Mouse (Mus musculus) embryonic facial prominence, embryonic 14.5 days (tissue): ENCODE results near the gene Muc4. TPM values are rescaled to one million over a fixed set of nuclear protein-coding genes. Genes with fewer than 3 reads are reported as not detected.

Experiments used
- ATAC-seq: fragments of 200-750 bp; cut with Nextera tagmentation; 2 replicates; pipeline ENCODE4 v1.8.0; 2017; ENCODE audit warnings: low read depth, moderate number of reproducible peaks, moderate TSS enrichment
- DNase-seq: peaks from one replicate; pipeline ENCODE4 v3.0.0-alpha.2; 2015; ENCODE audit warnings: low spot score
- H3K27ac ChIP-seq: fragments of 300-500 bp; sonication (generic); replicated peaks from 2 replicates; pipeline ENCODE4 v1.5.1; 2014; ENCODE audit warnings: low read depth, mild to moderate bottlenecking, low read length, moderate library complexity
- H3K27me3 ChIP-seq: fragments of 300-500 bp; sonication (generic); replicated peaks from 2 replicates; pipeline ENCODE4 v1.6.1; 2014; ENCODE audit warnings: low read length; ENCODE audit not compliant: control insufficient read depth, insufficient read depth
- H3K36me3 ChIP-seq: fragments of 300-500 bp; sonication (generic); 2 replicates; pipeline ENCODE4 v1.6.1; 2014; ENCODE audit warnings: low read length, mixed read lengths; ENCODE audit not compliant: control insufficient read depth, insufficient read depth
- H3K4me1 ChIP-seq: fragments of 300-500 bp; sonication (generic); 2 replicates; pipeline ENCODE4 v1.6.1; 2014; ENCODE audit warnings: antibody characterized with exemption, low read length; ENCODE audit not compliant: control insufficient read depth, insufficient read depth
- H3K4me2 ChIP-seq: fragments of 300-500 bp; sonication (generic); 2 replicates; pipeline ENCODE4 v1.6.1; 2014; ENCODE audit warnings: low read depth, mild to moderate bottlenecking, low read length, moderate library complexity, mixed read lengths
- H3K4me3 ChIP-seq: fragments of 300-500 bp; sonication (generic); 2 replicates; pipeline ENCODE4 v1.5.1; 2014; ENCODE audit warnings: low read depth, mild to moderate bottlenecking, low read length
- H3K9ac ChIP-seq: fragments of 300-500 bp; sonication (generic); 2 replicates; pipeline ENCODE4 v1.6.1; 2014; ENCODE audit warnings: low read depth, mild to moderate bottlenecking, low read length, moderate library complexity, mixed read lengths
- H3K9me3 ChIP-seq: fragments of 300-500 bp; sonication (generic); 2 replicates; pipeline ENCODE4 v1.6.1; 2016; ENCODE audit warnings: low read length; ENCODE audit not compliant: control insufficient read depth
- WGBS: fragments of 180-500 bp; shearing (Covaris S2); extraction: QIAGEN DNeasy Blood & Tissue Kit; methylation state at CpG from one replicate; pipeline ENCODE4 v1.1.7; 2014; 5-methylcytosine and 5-hydroxymethylcytosine counted together
- polyA plus RNA-seq: library from polyadenylated mRNA; unstranded; fragments of >200 nt; fragmentation: Nextera tagmentation; extraction: Ambion mirVana; gene quantifications from 2 replicates; pipeline ENCODE4 v1.2.1, GENCODE M21; 2014

The Muc4 gene
- polyA plus RNA-seq, 1 experiment from 2014 or later = 1.6 TPM

DNA sequence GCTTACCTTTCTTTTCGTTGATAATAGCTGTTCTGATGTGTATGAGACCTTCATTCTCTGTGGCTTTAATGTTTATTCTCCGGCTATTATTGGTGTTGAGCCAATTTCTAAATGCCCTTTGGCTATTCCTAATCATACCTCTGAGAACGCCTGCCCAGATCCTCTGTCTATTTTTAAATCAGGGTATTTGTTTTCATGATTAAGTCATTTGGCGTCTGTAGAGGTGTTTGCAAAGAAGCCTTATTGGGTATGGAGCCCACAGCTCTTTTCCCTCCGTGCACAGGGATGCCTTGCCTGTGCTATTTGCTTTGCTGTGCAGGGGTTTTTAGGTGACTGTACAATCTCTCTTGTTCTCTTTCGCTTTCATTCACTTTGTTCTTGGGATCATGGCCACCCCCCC, 22.1 kb upstream of the Muc4 start:
- Histone ChIP-seq H3K9ac (no peak overlapping the region), H3K36me3 (no peaks in the 10 kb centered on the region), H3K27me3 (no peaks in the 10 kb centered on the region), H3K27ac (no peak overlapping the region), H3K4me1 (peaks cover 4% of the 10 kb centered on the region; the same call in 1 of the 2 replicates), H3K4me3 (no peak overlapping the region), H3K9me3 (no peaks in the 10 kb centered on the region), H3K4me2 (no peak overlapping the region)
- WGBS = 49% methylated on average over 6 of the region's 6 CpGs
- DNase-seq (no peak), ATAC-seq (no peak)

GRCm38 (mm10) chr16:32715364-32715763, 20.3 kb upstream of the Muc4 start:
- H3K4me3 ChIP-seq = no peak overlapping the region
- peaks cover 4% of the 10 kb centered on the region; the same call in 1 of the 2 replicates for H3K4me1 ChIP-seq
- WGBS = 24% methylated on average over 13 of the region's 13 CpGs
- H3K9me3 ChIP-seq = no peaks in the 10 kb centered on the region
- no peak overlapping the region for H3K9ac ChIP-seq
- H3K4me2 ChIP-seq = no peak overlapping the region
- H3K27ac ChIP-seq = no peak overlapping the region
- H3K27me3 ChIP-seq = no peaks in the 10 kb centered on the region
- H3K36me3 ChIP-seq = no peaks in the 10 kb centered on the region
- no peak for ATAC-seq
- DNase-seq = peak; percentile 26

DNA sequence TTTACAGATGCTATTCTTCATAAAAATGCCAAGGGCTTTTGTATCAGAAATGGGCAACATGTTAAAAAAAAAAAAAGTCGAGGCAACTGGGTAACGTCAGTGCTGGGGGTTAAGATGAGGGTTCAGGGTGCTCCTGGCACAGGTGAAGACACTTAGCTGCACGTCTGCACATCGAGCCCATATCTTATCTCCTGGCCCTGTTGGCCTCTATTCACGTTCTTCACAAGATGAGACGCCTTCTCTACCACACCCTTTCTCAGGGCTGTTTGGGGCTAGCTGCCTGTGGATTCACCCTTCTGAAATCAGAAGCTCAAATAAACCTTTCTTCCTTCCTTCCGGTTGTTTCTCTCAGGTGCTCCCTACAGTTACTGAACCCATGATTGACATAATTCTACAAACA, 12.5 kb upstream of the Muc4 start:
- 82% methylated on average over 7 of the region's 7 CpGs for WGBS
- DNase-seq = no peak
- no peak overlapping the region for H3K27ac ChIP-seq

GRCm38 (mm10) chr16:32723767-32724166, 11.9 kb upstream of the Muc4 start:
- no peak for DNase-seq
- 84% methylated on average over 4 of the region's 4 CpGs for WGBS

More for the DNA sequence above, 12.5 kb upstream of the Muc4 start:
- Histone ChIP-seq H3K4me1 (no peaks in the 10 kb centered on the region), H3K27me3 (no peaks in the 10 kb centered on the region), H3K4me2 (no peak overlapping the region), H3K9me3 (no peaks in the 10 kb centered on the region), H3K36me3 (no peaks in the 10 kb centered on the region), H3K4me3 (no peak overlapping the region), H3K9ac (no peak overlapping the region)
- no peak for ATAC-seq

DNA sequence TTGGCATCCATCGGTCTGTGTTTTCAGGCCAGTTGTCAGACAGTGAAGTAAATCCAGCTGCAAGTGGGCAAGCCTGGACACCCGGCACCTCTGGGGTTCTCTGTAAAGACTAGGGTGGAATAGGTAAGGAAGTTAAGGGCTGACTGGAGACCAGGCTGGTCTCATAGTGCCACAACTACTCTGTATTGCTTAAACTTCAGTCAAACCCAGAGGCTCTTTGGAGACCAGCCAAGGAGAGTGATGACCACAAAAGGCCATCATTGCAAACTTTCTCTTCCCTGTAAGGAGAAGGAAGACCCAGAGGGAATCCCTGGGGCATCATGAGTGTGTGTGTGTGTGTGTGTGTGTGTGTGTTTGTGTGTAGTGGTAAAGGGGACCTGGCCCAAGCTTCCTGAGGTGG, 11.4 kb upstream of the Muc4 start:
- H3K4me2 ChIP-seq = no peak overlapping the region
- H3K9me3 ChIP-seq = no peaks in the 10 kb centered on the region
- ATAC-seq = no peak
- H3K36me3 ChIP-seq = no peaks in the 10 kb centered on the region
- H3K27ac ChIP-seq = no peak overlapping the region
- no peak for DNase-seq
- H3K4me3 ChIP-seq = no peak overlapping the region
- 75% methylated on average over 2 of the region's 2 CpGs for WGBS
- H3K4me1 ChIP-seq = no peaks in the 10 kb centered on the region
- H3K27me3 ChIP-seq = no peaks in the 10 kb centered on the region
- H3K9ac ChIP-seq = no peak overlapping the region

More at GRCm38 (mm10) chr16:32723767-32724166, 11.9 kb upstream of the Muc4 start:
- no peaks in the 10 kb centered on the region for H3K9me3 ChIP-seq
- H3K4me3 ChIP-seq = no peak overlapping the region
- no peak for ATAC-seq
- H3K27me3 ChIP-seq = no peaks in the 10 kb centered on the region
- H3K4me1 ChIP-seq = no peaks in the 10 kb centered on the region
- H3K27ac ChIP-seq = no peak overlapping the region
- H3K4me2 ChIP-seq = no peak overlapping the region
- no peak overlapping the region for H3K9ac ChIP-seq
- H3K36me3 ChIP-seq = no peaks in the 10 kb centered on the region

DNA sequence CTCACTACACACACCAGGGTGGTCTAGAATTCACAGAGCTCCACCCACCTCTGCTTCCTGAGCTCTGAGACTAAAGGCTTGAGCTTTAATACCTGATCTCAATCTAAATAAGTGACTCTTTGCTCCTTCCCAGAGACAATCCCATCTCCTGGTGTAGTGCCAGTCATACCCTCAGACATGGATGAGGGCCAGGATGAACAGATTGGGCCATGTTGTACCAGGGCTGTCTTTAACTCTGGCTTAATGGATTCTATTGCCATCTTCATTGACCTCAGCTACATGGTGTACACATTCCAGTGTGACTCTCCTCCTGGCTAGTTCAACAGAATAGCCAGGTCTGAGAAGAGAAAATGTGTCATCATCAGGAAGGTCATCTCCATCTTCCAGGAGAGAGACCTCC, 9.2 kb upstream of the Muc4 start:
- DNase-seq = no peak
- no peaks in the 10 kb centered on the region for H3K27me3 ChIP-seq
- no peak for ATAC-seq

GRCm38 (mm10) chr16:32728240-32728639, 7.4 kb upstream of the Muc4 start:
- H3K27me3 ChIP-seq = no peaks in the 10 kb centered on the region
- no peaks in the 10 kb centered on the region for H3K4me1 ChIP-seq
- no peak overlapping the region for H3K27ac ChIP-seq
- no peak overlapping the region for H3K4me2 ChIP-seq
- H3K36me3 ChIP-seq = no peaks in the 10 kb centered on the region
- H3K9me3 ChIP-seq = no peaks in the 10 kb centered on the region
- ATAC-seq (no peak), DNase-seq (no peak)
- no peak overlapping the region for H3K9ac ChIP-seq
- H3K4me3 ChIP-seq = no peak overlapping the region

More for the DNA sequence above, 9.2 kb upstream of the Muc4 start:
- H3K36me3 ChIP-seq = no peaks in the 10 kb centered on the region
- no peak overlapping the region for H3K4me2 ChIP-seq
- no peak overlapping the region for H3K9ac ChIP-seq
- no peak overlapping the region for H3K4me3 ChIP-seq
- H3K4me1 ChIP-seq = no peaks in the 10 kb centered on the region
- H3K27ac ChIP-seq = no peak overlapping the region
- H3K9me3 ChIP-seq = no peaks in the 10 kb centered on the region

DNA sequence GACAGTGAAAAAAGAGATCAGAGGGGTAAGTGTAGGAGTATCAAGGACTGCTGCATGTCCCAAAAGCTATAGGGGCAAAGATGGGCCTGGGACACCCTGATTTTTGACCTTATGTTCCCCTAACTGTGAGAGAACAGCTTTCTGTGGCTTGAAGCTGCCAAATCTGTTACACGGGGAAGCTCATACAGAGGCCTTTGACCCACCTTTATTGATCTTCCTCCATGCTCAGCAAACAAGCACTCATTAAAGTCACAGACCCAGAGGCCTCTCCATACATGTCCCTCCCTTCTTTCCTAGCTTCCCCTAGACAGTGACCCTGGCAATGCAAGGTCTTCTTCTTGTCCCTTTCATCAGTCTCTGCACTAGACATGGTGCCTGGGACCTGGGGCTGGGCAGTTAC, 7.0 kb upstream of the Muc4 start:
- H3K4me1 ChIP-seq = no peaks in the 10 kb centered on the region
- DNase-seq = no peak
- no peak overlapping the region for H3K27ac ChIP-seq
- no peak overlapping the region for H3K4me3 ChIP-seq
- H3K9ac ChIP-seq = no peak overlapping the region
- ATAC-seq = no peak
- whole genome bisulfite sequencing = 47% methylated on average over 1 of the region's 1 CpGs
- H3K27me3 ChIP-seq = no peaks in the 10 kb centered on the region
- no peak overlapping the region for H3K4me2 ChIP-seq
- no peaks in the 10 kb centered on the region for H3K9me3 ChIP-seq
- no peaks in the 10 kb centered on the region for H3K36me3 ChIP-seq

DNA sequence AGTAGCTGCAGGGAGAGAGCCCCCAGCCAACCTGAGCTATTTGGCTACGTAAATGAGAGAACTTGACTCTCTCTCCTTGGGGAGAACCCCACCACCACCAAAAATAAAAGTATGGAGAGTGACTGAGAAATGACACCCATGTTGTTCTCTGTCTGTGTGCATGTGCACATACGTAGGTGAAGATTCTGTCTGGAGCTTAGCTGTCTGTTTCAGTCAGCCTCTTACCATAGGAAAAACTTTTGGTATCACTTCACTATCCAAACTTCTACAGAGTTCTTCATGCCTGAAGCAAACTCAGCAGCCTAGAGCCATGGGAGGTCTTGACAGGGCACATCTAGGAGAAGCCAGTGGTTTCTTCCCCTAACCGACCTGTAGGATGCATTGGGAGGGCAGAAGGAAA, 2.5 kb upstream of the Muc4 start:
- Histone ChIP-seq H3K27ac (no peak overlapping the region), H3K4me3 (no peak overlapping the region)
- WGBS = 89% methylated on average over 3 of the region's 3 CpGs

More for the DNA sequence above, 2.5 kb upstream of the Muc4 start:
- Histone ChIP-seq H3K27me3 (no peaks in the 10 kb centered on the region), H3K4me1 (no peaks in the 10 kb centered on the region), H3K9me3 (no peaks in the 10 kb centered on the region), H3K36me3 (no peaks in the 10 kb centered on the region), H3K4me2 (no peak overlapping the region), H3K9ac (no peak overlapping the region)
- ATAC-seq = no peak
- no peak for DNase-seq
